Mouse (Mus musculus) A20 (cell line): ENCODE data around the gene Krtap1-3.
A peak's percentile ranks its signal among the peaks of the same experiment; 100 is the strongest.

Source experiments
- DNase-seq: peaks from one replicate; pipeline ENCODE4 v3.0.0-alpha.2; 2011; ENCODE audit warnings: low read depth, low spot score

The Krtap1-3 gene

GRCm38 (mm10) chr11:99557976-99558745, 33.0 kb downstream of the Krtap1-3 start:
- no peak for DNase-seq

GRCm38 (mm10) chr11:99556753-99557152, 34.4 kb downstream of the Krtap1-3 start, which contains the start of gene Krtap3-2:
TSS of gene Krtap3-2 (minus strand) at chr11:99556853.
- DNase-seq = no peak

- DNase-seq = no peak
These were observed 34.9 kb downstream of the Krtap1-3 start for GRCm38 (mm10) chr11:99556195-99556594.

- no peak for DNase-seq
These were observed 40.4 kb downstream of the Krtap1-3 start, which contains the start of gene Krtap3-3 for GRCm38 (mm10) chr11:99550765-99551164. TSS of gene Krtap3-3 (minus strand) at chr11:99550865.

- peak; percentile 11 for DNase-seq
These were observed 43.2 kb downstream of the Krtap1-3 start for GRCm38 (mm10) chr11:99547892-99548291.
